Mouse (Mus musculus) stomach, postnatal 0 days (tissue): ENCODE measurements around the gene Btk.

Experiments used
- CTCF ChIP-seq: IDR thresholded peaks from 2 replicates; pipeline ENCODE4 v1.5.1; 2016; ENCODE audit warnings: antibody characterized with exemption, low read depth, mild to moderate bottlenecking, moderate library complexity
- EP300 ChIP-seq: optimal IDR thresholded peaks from 2 replicates; pipeline ENCODE3; 2016; ENCODE audit warnings: antibody characterized with exemption

GRCm38 (mm10) chrX:134547330-134547729, 36.0 kb downstream of the Btk start:
- TF ChIP-seq CTCF (no peak), EP300 (no peak)
